Comparison of ENCODE assay signal across 21 mouse cellular contexts in genomic region chr10:31354886-31355461, GRCm38 (mm10). TPM values are rescaled to one million over a fixed set of nuclear protein-coding genes. Genes with fewer than 3 reads are reported as not detected.
DNase-seq lines count a peak whose midpoint lies in the region; ATAC-seq and TF ChIP-seq lines count a peak whose summit lies in the region.
"Had no signal": no experiment of that assay in that cellular context is flagged by ENCODE, and none has a peak within 500 bp of the region (broad histone marks: within the 10 kb centered on the region; RNA-seq: fewer than 3 reads in every experiment).

No protein-coding gene starts in this region.

- H3K36me3 ChIP-seq in hindbrain, embryonic 13.5 days = no peaks in the 10 kb centered on the region
- no peaks in the 10 kb centered on the region for H3K36me3 ChIP-seq in hindbrain, embryonic 16.5 days (ENCODE audit: control insufficient read depth, insufficient read depth, low read length)
- H3K36me3 ChIP-seq in neural tube, embryonic 14.5 days (ENCODE audit: control insufficient read depth, insufficient read depth, low read length) = no peaks in the 10 kb centered on the region
- H3K36me3 ChIP-seq: embryonic facial prominence, embryonic 13.5 days; forebrain, embryonic 15.5 days; heart, embryonic 10.5 days; heart, embryonic 13.5 days had no signal

- DNase-seq in brain, embryonic 14.5 days (ENCODE audit: low read depth) = peak; percentile 27
- DNase-seq in fat pad, adult 2 months (ENCODE audit: extremely low read depth, low read depth, low spot score) = peak; percentile 68
- no peak for DNase-seq in thymus, postnatal 4 days
- no peak for DNase-seq in B cell, adult 2 months
- DNase-seq: adrenal gland, postnatal 25 days; cerebellum, adult 2 months; cerebellum, adult 9-11 months; cerebellum, postnatal 25 days; gastrocnemius, postnatal 25 days; heart, adult 2 months; heart, postnatal 14 days; heart, postnatal 4 days; kidney, adult 2 months had no signal

- peak; percentile 45; the same call in 1 of the 2 replicates for ATAC-seq in hindbrain, embryonic 13.5 days (ENCODE audit: low FRiP score)
- ATAC-seq in hindbrain, embryonic 16.5 days = no peak
- peak; percentile 56; the same call in 1 of the 2 replicates for ATAC-seq in neural tube, embryonic 14.5 days (ENCODE audit: low read depth)
- ATAC-seq: activated CD4-positive, CD25-positive, alpha-beta regulatory T cell, adult 4 months; forebrain, embryonic 15.5 days had no signal

- H3K4me3 ChIP-seq in hindbrain, embryonic 13.5 days = no peak overlapping the region
- H3K4me3 ChIP-seq in hindbrain, embryonic 16.5 days (ENCODE audit: low read length) = no peak overlapping the region
- no peak overlapping the region for H3K4me3 ChIP-seq in neural tube, embryonic 14.5 days (ENCODE audit: low read depth, low read length)
- H3K4me3 ChIP-seq: embryonic facial prominence, embryonic 13.5 days; forebrain, embryonic 15.5 days; heart, adult 2 months; heart, embryonic 10.5 days; heart, embryonic 13.5 days had no signal

- WGBS in hindbrain, embryonic 13.5 days = 69% methylated on average over 7 of the region's 7 CpGs
- WGBS in hindbrain, embryonic 16.5 days = 57% methylated on average over 7 of the region's 7 CpGs
- WGBS in neural tube, embryonic 14.5 days = 67% methylated on average over 7 of the region's 7 CpGs

- no peak overlapping the region for H3K27ac ChIP-seq in hindbrain, embryonic 13.5 days
- H3K27ac ChIP-seq in hindbrain, embryonic 16.5 days (ENCODE audit: low read depth, low read length) = no peak overlapping the region
- no peak overlapping the region for H3K27ac ChIP-seq in neural tube, embryonic 14.5 days (ENCODE audit: low read depth, low read length)
- H3K27ac ChIP-seq: embryonic facial prominence, embryonic 13.5 days; forebrain, embryonic 15.5 days; heart, adult 2 months; heart, embryonic 10.5 days; heart, embryonic 13.5 days had no signal

- no peak for TF ChIP-seq POLR2A in brain, embryonic 14.5 days (IDR thresholded peaks at IDR 0.05; ENCODE audit: borderline replicate concordance, extremely low read depth, insufficient read depth, insufficient read length, poor library complexity, severe bottlenecking)

- H3K9ac ChIP-seq in hindbrain, embryonic 13.5 days = no peak overlapping the region
- H3K9ac ChIP-seq in hindbrain, embryonic 16.5 days (ENCODE audit: low read depth, low read length) = no peak overlapping the region
- H3K9ac ChIP-seq in neural tube, embryonic 14.5 days (replicated peaks; ENCODE audit: low read depth, low read length) = no peak overlapping the region
- H3K9ac ChIP-seq: embryonic facial prominence, embryonic 13.5 days; forebrain, embryonic 15.5 days; heart, embryonic 13.5 days had no signal

- no peaks in the 10 kb centered on the region for H3K9me3 ChIP-seq in hindbrain, embryonic 13.5 days
- no peaks in the 10 kb centered on the region for H3K9me3 ChIP-seq in hindbrain, embryonic 16.5 days (ENCODE audit: control insufficient read depth, low read length)
- H3K9me3 ChIP-seq in neural tube, embryonic 14.5 days (ENCODE audit: control insufficient read depth, low read length) = no peaks in the 10 kb centered on the region
- H3K9me3 ChIP-seq: embryonic facial prominence, embryonic 13.5 days; forebrain, embryonic 15.5 days; heart, embryonic 10.5 days; heart, embryonic 13.5 days had no signal

- H3K4me1 ChIP-seq in hindbrain, embryonic 13.5 days (replicated peaks) = no peaks in the 10 kb centered on the region
- no peaks in the 10 kb centered on the region for H3K4me1 ChIP-seq in hindbrain, embryonic 16.5 days (ENCODE audit: control insufficient read depth, insufficient read depth, low read depth, low read length)
- H3K4me1 ChIP-seq in neural tube, embryonic 14.5 days (ENCODE audit: control insufficient read depth, insufficient read depth, low read length) = no peaks in the 10 kb centered on the region
- H3K4me1 ChIP-seq: embryonic facial prominence, embryonic 13.5 days; forebrain, embryonic 15.5 days; heart, embryonic 10.5 days; heart, embryonic 13.5 days had no signal

- H3K27me3 ChIP-seq in hindbrain, embryonic 13.5 days = no peaks in the 10 kb centered on the region
- H3K27me3 ChIP-seq in hindbrain, embryonic 16.5 days (replicated peaks; ENCODE audit: control insufficient read depth, insufficient read depth, low read length) = no peaks in the 10 kb centered on the region
- no peaks in the 10 kb centered on the region for H3K27me3 ChIP-seq in neural tube, embryonic 14.5 days (ENCODE audit: control insufficient read depth, insufficient read depth, low read length)
- H3K27me3 ChIP-seq: embryonic facial prominence, embryonic 13.5 days; forebrain, embryonic 15.5 days; heart, embryonic 13.5 days had no signal

- TF ChIP-seq CTCF in brain, embryonic 14.5 days (IDR thresholded peaks at IDR 0.05; ENCODE audit: borderline replicate concordance, extremely low read depth, insufficient read depth, insufficient read length) = no peak

- no peak overlapping the region for H3K4me2 ChIP-seq in hindbrain, embryonic 13.5 days
- no peak overlapping the region for H3K4me2 ChIP-seq in hindbrain, embryonic 16.5 days (ENCODE audit: low read length)
- no peak overlapping the region for H3K4me2 ChIP-seq in neural tube, embryonic 14.5 days (ENCODE audit: low read depth, low read length)
- H3K4me2 ChIP-seq: embryonic facial prominence, embryonic 13.5 days; forebrain, embryonic 15.5 days; heart, embryonic 13.5 days had no signal

RNA-seq across cellular contexts. Expression of gene Hddc2, which starts 41.8 kb away (rescaled TPM):
- polyA plus RNA-seq in hindbrain, embryonic 13.5 days (2015; fragmentation: Nextera tagmentation; extraction: Ambion mirVana) = 52.0 and 55.6 TPM in 2 replicates
- polyA plus RNA-seq in hindbrain, embryonic 16.5 days (2015; fragmentation: Nextera tagmentation; extraction: Ambion mirVana) = 59.9 and 64.1 TPM in 2 replicates
- 26.4 and 30.5 TPM in 2 replicates for polyA plus RNA-seq in brain, embryonic 14.5 days (2012; rRNA removed)
- 65.0 and 67.4 TPM in 2 replicates for polyA plus RNA-seq in neural tube, embryonic 14.5 days (2014; fragmentation: Nextera tagmentation; extraction: Ambion mirVana)

Comparison
In these comparisons a context has a peak if more than half of its experiments do, and no peak if none do; other contexts are left out.
1. DNase-seq: peak in brain, embryonic 14.5 days (single experiment) and fat pad, adult 2 months (single experiment); none in thymus, postnatal 4 days (single experiment) and B cell, adult 2 months (0 of 2).